Mouse (Mus musculus) E14TG2a.4 (cell line): ENCODE data around the gene Olfr305.

ENCODE experiments used
- H3K27me3 ChIP-seq: 2 replicates; pipeline ENCODE4 v1.6.1; 2014; ENCODE audit warnings: low read length, control low read depth; ENCODE audit not compliant: insufficient read depth
- H3K36me3 ChIP-seq: 2 replicates; pipeline ENCODE4 v1.6.1; 2014; ENCODE audit warnings: low read length, control low read depth; ENCODE audit not compliant: insufficient read depth
- H3K4me1 ChIP-seq: replicated peaks from 2 replicates; pipeline ENCODE4 v1.6.1; 2014; ENCODE audit warnings: low read depth, low read length, control low read depth
- H3K4me3 ChIP-seq: replicated peaks from 2 replicates; pipeline ENCODE4 v1.5.1; 2014; ENCODE audit warnings: mild to moderate bottlenecking, low read length
- H3K9me3 ChIP-seq: 2 replicates; pipeline ENCODE4 v1.6.1; 2014; ENCODE audit warnings: low read length, control low read depth
- CTCF ChIP-seq: conservative IDR thresholded peaks from 2 replicates; pipeline ENCODE4 v1.5.1; 2014; ENCODE audit warnings: low read length
- NANOG ChIP-seq: IDR thresholded peaks from 2 replicates; pipeline ENCODE4 v1.6.1; 2014; ENCODE audit warnings: borderline replicate concordance, low read length, mixed read lengths
- POU5F1 ChIP-seq: IDR thresholded peaks from 2 replicates; pipeline ENCODE4 v1.6.1; 2014; ENCODE audit warnings: low read length, borderline replicate concordance

The Olfr305 gene

DNA sequence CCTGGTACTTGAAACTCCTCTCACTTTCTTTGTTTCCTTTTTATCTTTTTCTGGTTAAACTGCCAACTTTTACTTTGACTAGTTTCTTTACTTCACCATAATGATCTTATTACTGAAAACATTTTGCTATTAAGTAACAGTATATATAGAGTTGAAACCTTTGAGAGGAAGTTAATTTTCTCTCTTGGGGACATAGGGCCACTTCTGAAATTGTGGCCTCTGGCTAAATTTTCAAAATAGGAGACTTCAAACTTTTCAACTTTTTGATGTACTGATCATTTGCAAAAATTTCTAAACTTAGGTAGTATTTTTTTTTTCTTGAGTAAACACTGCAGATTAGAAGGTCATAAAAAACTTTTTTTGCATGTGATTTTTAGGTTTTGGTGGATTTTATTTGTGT is 41.2 kb downstream of the Olfr305 start, which contains the start of gene Olfr308:
Gene Olfr308 (minus strand): TSS at position 101 of the 400 bp plus-strand sequence.
- H3K27me3 ChIP-seq: no peaks in the 10 kb centered on the region
- no peak within 1 kb of the TSS for H3K4me3 ChIP-seq
- H3K4me1 ChIP-seq: no peaks in the 10 kb centered on the region
- TF ChIP-seq POU5F1 (no peak), NANOG (no peak), CTCF (no peak)
- no peaks in the 10 kb centered on the region for H3K9me3 ChIP-seq
- H3K36me3 ChIP-seq: no peaks in the 10 kb centered on the region

DNA sequence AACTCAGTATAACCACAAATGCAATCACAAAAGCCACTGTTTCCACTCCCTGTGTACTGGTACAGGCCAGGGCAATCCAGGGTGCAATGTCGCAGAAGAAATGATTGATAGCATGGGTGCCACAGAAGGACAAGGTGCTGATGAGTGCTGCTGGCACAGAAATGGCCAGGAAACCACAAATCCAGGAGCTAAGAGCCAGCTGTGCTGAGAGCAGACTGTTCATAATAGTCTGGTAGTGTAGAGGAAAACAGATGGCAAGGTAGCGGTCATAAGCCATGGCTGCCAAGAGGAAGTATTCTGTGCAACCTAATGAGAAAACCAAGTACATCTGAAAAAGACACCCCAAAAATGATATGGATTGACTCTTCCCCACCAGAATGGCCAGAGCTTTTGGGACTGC is 45.4 kb downstream of the Olfr305 start:
- no peaks in the 10 kb centered on the region for H3K27me3 ChIP-seq
- no peak for TF ChIP-seq CTCF
- no peak for TF ChIP-seq POU5F1
- no peak for TF ChIP-seq NANOG
- no peaks in the 10 kb centered on the region for H3K36me3 ChIP-seq
- H3K9me3 ChIP-seq: peaks cover 5% of the 10 kb centered on the region
- no peak overlapping the region for H3K4me3 ChIP-seq
- no peaks in the 10 kb centered on the region for H3K4me1 ChIP-seq

DNA sequence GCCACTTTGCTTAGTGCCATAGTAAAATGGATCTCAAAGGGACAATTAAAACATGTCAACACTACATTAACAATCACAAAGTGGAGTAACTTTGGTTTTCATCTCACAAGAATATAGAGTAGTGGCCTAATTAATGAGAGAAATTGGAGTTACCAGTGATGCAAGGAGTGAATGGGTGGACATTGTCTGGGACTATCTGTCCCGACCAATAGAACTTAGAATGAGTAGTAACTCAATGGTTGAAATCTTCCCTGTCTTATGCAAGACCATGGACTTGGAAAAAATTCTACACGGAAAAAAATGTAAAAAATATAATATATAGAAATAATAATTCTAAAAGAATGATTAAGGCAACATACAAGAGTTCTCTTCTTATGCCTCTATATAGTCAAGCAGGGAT is 53.1 kb downstream of the Olfr305 start, which contains the start of gene Olfr309:
Gene Olfr309 (minus strand): TSS at position 101 of the 400 bp plus-strand sequence.
- H3K27me3 ChIP-seq: no peaks in the 10 kb centered on the region
- H3K4me3 ChIP-seq: no peak within 1 kb of the TSS
- no peaks in the 10 kb centered on the region for H3K36me3 ChIP-seq
- peaks cover 9% of the 10 kb centered on the region for H3K9me3 ChIP-seq
- H3K4me1 ChIP-seq: no peaks in the 10 kb centered on the region
- TF ChIP-seq NANOG (no peak), CTCF (no peak), POU5F1 (no peak)
